Mouse (Mus musculus) urinary bladder, adult 18-20 months (tissue): ENCODE data around the gene Dnajc6.

Experiments
- DNase-seq, 2 experiments: peaks; one replicate each; pipeline ENCODE4 v3.0.0; 2022; ENCODE audit warnings: low spot score in 2 of 2, mixed read lengths in 2 of 2

The Dnajc6 gene

DNA sequence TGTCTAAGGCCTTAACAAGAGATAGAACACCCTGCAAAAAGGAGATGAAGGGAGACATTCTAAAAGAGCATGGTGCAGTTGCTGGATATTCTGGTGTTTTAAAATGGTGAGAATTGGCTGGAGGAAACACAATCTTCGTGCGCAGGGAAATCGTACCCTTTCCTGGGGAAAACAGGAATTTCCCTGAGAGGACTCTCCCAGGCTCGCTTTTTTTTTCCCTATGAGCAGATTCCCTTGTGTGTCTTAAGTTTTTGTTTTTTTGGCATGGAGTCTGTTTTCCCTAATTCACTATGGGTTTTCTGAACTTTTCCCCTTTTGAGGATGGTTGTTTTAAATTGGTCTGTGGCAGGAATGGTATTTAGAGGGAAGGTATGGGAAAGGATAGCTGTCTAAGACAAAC lies 192.8 kb downstream of the Dnajc6 start:
- no peak for DNase-seq

DNA sequence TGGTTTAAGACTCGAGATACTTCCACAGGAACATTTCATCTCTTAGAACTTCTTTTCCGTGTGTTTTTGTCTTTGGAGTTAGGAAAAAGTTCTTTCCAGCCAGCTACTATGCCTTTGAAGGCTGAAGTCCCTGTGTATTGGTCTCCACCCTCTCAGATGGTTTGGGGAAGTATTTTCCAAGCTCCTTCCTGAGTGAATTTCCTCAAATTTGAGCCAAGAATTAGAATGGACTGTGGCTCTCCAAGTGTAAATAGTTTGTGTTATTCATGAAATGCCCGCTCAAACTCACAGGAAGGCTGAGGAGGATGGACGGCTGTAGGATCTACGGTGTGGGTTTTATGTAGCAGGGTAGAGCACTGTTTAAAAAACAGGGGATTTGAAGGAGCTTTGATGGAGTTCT lies 193.2 kb downstream of the Dnajc6 start:
- DNase-seq, result no peak
